Mouse (Mus musculus) fibroblast of lung, adult 2 months (primary cell): ENCODE results near the gene Olfr441.
"Not testable (repeated sequence)": the region's sequence is repeated elsewhere in the genome, so short reads cannot be mapped to it uniquely, and the experiment has no call there.

ENCODE experiments used
- DNase-seq: peaks from one replicate; pipeline ENCODE4 v3.0.0-alpha.2; 2011; ENCODE audit warnings: low read depth

Gene Olfr441

GRCm38 (mm10) chr6:43106069-43106468 is at the start of gene Olfr441:
Olfr441 (plus strand) TSS chr6:43106369.
- DNase-seq, result not testable (repeated sequence)

- DNase-seq, result no peak
Measured at GRCm38 (mm10) chr6:43078750-43079149, 27.4 kb upstream of the Olfr441 start.

DNA sequence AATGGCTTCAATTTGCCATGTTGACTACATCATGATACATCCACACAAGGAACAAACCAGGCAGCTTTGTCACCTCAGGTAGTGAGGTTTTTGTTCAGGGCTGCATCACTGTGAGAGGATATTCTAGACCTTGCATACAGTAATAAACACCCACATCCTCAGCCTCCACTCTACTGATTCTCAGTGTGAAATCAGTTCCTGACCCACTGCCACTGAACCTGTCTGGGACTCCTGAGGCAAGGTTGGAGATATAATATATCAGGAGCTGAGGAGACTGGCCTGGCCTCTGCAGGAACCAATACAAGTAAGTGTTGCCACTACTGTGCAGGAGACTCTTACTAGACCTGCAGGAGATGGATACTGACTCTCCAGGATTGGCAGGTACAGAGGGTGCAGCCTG is 24.8 kb upstream of the Olfr441 start:
- DNase-seq, result not testable (repeated sequence)

DNA sequence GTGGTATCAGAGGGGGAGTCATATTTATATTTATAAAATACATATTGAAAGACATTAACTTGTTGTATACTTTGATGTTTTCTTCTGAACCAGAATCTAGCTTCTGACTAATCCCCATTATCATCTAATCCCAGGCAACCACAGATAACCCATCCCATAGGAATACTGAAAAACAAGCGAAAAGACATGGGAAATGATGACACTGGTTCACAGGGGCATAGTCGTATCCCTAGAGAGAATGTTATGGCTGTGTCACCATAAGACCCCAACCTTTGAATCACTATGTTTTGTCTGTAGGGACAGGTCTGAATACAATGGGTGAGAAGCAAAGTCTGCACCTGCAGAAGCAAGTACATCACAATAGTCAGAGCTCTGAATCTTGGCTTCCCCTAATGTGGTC is 40.1 kb downstream of the Olfr441 start, which contains the start of gene Olfr237-ps1:
Gene Olfr237-ps1, plus strand, starts transcription at position 301 of the 400 bp plus-strand sequence.
- not testable (repeated sequence) for DNase-seq

DNA sequence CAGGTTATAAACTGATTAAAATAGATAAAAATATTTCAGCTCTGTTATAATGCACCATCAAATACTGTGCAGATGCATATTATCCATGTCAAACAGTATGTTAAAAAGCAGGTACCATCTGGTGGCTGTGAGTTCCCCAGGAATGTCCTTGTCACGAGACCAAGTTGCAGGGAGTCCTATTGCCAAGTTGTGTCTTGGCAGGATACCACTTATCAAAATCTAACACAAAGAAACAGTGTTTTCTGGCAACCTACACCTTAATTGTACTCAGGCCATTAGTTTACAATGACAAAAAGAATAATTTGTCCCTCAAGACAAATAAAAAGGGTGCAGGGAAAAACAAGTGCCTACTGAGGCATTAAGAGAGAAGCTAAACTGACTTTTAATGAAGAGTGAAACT is 53.3 kb downstream of the Olfr441 start:
- DNase-seq, result no peak

DNA sequence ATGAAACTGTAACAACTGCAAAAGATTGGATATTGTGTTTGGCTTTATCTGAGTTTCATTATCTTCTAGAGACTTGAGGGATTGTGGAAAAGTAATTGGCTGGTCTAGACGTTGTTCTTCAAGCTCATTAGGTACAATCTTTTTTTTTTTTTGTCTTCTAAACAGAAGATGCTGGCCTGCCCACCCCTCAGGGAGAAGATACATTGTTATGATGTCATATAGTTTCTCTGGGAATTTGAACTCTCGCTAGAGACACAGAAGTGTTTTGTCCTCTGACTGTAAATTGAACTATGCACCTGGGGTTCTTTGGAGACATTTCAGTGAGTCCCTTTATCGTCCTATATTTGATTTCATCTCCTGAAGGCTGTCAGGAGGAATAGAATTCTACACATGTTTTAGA is 56.8 kb downstream of the Olfr441 start, which contains the start of gene Olfr437:
Gene Olfr437, plus strand, starts transcription at position 301 of the 400 bp plus-strand sequence.
- DNase-seq, result no peak

- no peak for DNase-seq
Measured at GRCm38 (mm10) chr6:43167246-43167645, 61.1 kb downstream of the Olfr441 start.
